Mouse (Mus musculus) stomach, postnatal 0 days (tissue): ENCODE measurements at regions not wholly inside any gene's neighbourhood (a gene's known extent, or its start where the extent isn't known, plus 50 kb on each side); places are given as distances from the start of the nearest gene placed in this dataset.

Experiments
- ATAC-seq: fragments of 200-750 bp; cut with Nextera tagmentation; 2 replicates; pipeline ENCODE4 v1.8.0; 2017; ENCODE audit not compliant: low FRiP score, low TSS enrichment
- DNase-seq: peaks from one replicate; pipeline ENCODE4 v3.0.0-alpha.2; 2016; ENCODE audit warnings: low spot score
- H3K27ac ChIP-seq: fragments of 300-500 bp; sonication (generic); replicated peaks from 2 replicates; pipeline ENCODE4 v1.5.1; 2014; ENCODE audit warnings: mild to moderate bottlenecking, control low read depth
- H3K27me3 ChIP-seq: fragments of 300-500 bp; sonication (generic); 2 replicates; pipeline ENCODE4 v1.6.1; 2014; ENCODE audit warnings: low read length; ENCODE audit not compliant: control insufficient read depth, insufficient read depth
- H3K36me3 ChIP-seq: fragments of 300-500 bp; sonication (generic); 2 replicates; pipeline ENCODE4 v1.6.1; 2014; ENCODE audit warnings: low read length, mixed read lengths; ENCODE audit not compliant: control insufficient read depth, insufficient read depth
- H3K4me1 ChIP-seq: fragments of 300-500 bp; sonication (generic); replicated peaks from 2 replicates; pipeline ENCODE4 v1.6.1; 2014; ENCODE audit warnings: antibody characterized with exemption; ENCODE audit not compliant: control insufficient read depth, insufficient read depth
- H3K4me2 ChIP-seq: fragments of 300-500 bp; sonication (generic); replicated peaks from 2 replicates; pipeline ENCODE4 v1.6.1; 2014; ENCODE audit warnings: low read depth, mild to moderate bottlenecking, control low read depth, moderate library complexity
- H3K4me3 ChIP-seq: fragments of 300-500 bp; sonication (generic); 2 replicates; pipeline ENCODE4 v1.5.1; 2014; ENCODE audit warnings: low read depth, low read length, control low read depth
- H3K9ac ChIP-seq: fragments of 300-500 bp; sonication (generic); 2 replicates; pipeline ENCODE4 v1.6.1; 2014; ENCODE audit warnings: mild to moderate bottlenecking, low read length, control low read depth, mixed read lengths
- H3K9me3 ChIP-seq: fragments of 300-500 bp; sonication (generic); 2 replicates; pipeline ENCODE4 v1.6.1; 2016; ENCODE audit warnings: low read length; ENCODE audit not compliant: control insufficient read depth
- CTCF ChIP-seq: IDR thresholded peaks from 2 replicates; pipeline ENCODE4 v1.5.1; 2016; ENCODE audit warnings: antibody characterized with exemption, low read depth, mild to moderate bottlenecking, moderate library complexity
- EP300 ChIP-seq: optimal IDR thresholded peaks from 2 replicates; pipeline ENCODE3; 2016; ENCODE audit warnings: antibody characterized with exemption
- WGBS: fragments of 180-500 bp; shearing (Covaris S2); extraction: QIAGEN DNeasy Blood & Tissue Kit; methylation state at CpG from one replicate; pipeline ENCODE4 v1.1.7; 2014; 5-methylcytosine and 5-hydroxymethylcytosine counted together

DNA sequence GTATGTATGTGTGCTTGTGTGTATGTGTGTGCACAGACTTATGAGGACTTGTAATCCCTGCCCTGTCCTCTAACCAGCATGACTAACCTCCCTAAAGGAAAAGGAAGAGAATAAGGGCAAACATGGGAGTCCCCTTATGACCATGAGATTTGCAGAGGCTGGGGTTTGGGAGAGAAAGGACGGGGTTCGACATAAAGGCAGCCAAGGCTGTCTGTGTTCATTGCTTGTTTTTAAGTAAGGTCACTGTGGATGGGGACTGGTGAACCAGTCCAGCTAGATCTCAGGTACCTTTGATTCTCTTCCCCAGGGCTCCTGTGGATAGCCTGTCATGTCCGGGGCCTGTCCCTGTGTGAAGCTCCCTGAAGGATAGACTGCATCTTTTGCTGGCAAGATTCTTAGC lies 55.6 kb downstream of the Irf2bp2 start:
- Histone ChIP-seq H3K36me3 (no peaks in the 10 kb centered on the region), H3K9me3 (no peaks in the 10 kb centered on the region), H3K27ac (peak overlapping the region; percentile 82), H3K4me3 (no peak overlapping the region), H3K4me1 (peaks cover 15% of the 10 kb centered on the region), H3K4me2 (no peak overlapping the region), H3K27me3 (no peaks in the 10 kb centered on the region), H3K9ac (no peak overlapping the region)
- ATAC-seq (no peak), DNase-seq (no peak)
- WGBS, result 52% methylated on average over 3 of the region's 3 CpGs
- TF ChIP-seq CTCF (no peak), EP300 (no peak)

DNA sequence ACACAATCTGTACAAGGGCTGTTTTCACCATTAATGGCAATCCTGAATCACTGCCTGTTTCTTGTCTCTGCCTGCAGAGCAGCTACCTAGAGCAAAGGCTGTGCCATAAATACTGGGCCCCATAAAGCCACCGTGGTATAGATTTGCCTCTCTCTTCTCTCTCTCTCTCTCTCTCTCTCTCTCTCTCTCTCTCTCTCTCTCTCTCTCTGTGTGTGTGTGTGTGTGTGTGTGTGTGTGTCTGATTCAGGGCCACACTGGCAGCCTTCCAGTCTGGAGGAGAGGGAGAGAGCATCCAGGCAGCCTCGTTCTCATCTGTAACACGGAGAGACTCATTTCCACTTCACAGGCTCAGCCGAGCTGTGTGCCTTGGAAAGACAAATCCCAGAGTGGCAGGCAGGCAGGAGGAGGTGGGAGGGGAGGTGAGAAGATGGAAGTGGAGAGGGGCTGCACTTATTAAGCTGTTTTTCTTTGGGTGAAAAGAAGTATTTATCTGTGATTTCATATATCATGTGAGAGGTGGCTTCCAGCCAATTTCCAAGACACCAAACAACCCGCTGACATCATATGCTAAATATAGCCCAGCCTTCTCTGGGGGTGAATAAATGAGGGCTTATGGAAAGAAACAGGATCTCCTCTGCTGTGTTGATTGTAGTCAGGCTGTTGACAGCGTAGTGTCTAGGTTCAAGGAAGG lies 56.7 kb downstream of the Irf2bp2 start:
- H3K36me3 ChIP-seq, result no peaks in the 10 kb centered on the region
- peaks cover 17% of the 10 kb centered on the region for H3K4me1 ChIP-seq
- no peak overlapping the region for H3K4me2 ChIP-seq
- TF ChIP-seq CTCF, result no peak
- no peak for TF ChIP-seq EP300
- H3K9ac ChIP-seq, result peak overlapping the region; percentile 31
- peak overlapping the region; percentile 89 for H3K27ac ChIP-seq
- DNase-seq (peak; percentile 72), ATAC-seq (no peak; the same call in 1 of the 2 replicates)
- 14% methylated on average over 6 of the region's 6 CpGs for WGBS
- no peaks in the 10 kb centered on the region for H3K9me3 ChIP-seq
- no peaks in the 10 kb centered on the region for H3K27me3 ChIP-seq
- no peak overlapping the region for H3K4me3 ChIP-seq

DNA sequence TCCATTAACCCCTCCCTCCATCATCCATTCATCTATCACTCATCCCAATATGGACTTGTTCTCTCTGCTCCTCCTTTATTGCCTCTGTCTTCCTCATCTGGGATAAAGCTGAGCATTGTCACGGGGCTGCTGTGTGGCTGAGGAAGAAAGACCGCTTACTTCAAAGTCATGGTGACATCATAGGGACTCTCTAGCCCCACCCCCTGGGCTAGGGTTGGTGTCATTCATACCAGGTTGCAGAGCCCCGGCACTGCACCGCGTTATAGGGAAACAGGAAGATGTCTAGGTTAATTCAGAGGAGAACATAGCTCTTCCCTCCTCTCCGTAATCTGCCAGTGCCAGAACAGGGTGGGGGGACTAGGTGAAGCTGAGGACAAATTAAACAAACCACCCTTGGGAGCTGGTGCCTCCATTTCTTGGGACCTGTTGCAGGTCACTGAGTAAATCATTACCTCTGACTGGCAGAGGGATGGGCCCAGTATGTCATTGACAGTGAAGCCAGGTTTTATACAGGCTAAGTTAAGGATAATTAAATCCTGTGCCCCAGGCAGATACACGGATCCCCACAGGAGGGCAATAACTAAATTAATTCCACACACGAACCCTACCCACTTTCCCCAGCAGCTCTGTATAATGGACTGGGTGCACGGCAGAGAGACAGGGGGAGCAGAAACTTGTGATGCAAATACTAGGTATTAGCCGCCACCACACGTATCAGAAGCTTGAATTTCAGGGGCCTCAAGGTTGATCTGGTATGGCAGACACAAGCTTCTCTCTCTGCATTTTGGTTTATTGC lies 57.5 kb downstream of the Irf2bp2 start:
- H3K4me2 ChIP-seq, result no peak overlapping the region
- WGBS, result 39% methylated on average over 11 of the region's 11 CpGs
- H3K36me3 ChIP-seq, result no peaks in the 10 kb centered on the region

DNA sequence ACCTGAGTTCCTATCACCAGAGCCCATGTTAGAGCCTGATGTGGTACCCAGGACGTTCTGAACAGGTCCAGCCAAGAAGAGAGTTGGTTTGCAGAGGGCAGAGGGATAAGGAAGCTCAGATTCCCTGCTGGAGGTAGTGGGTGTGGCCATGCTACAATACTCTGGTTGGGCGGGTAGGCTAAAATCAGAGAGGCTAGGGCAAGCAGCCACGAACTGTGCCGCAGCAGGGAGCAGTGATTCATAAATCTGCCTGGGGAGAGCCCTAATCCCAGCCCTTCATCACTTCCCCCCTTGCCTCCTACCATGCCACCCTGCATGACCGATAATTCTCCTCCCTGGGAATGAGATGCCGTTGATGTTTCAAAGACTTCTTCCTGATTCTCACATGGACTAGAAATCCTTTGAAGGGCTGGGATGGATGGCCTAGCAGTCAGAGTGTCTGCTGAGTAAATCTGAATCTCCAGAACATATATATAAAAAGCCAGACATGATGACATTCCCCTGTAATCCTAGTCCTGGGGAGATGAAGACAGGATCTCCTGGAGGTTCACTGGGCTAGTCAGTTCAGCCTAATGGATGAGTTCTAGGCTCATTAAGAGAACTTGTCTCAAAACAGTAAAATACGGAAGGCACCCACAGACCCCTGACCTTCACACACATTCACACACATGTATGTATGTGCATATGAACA lies 57.6 kb upstream of the Tarbp1 start:
- H3K4me3 ChIP-seq, result no peak overlapping the region
- DNase-seq (peak; percentile 51), ATAC-seq (peak; percentile 59)
- no peaks in the 10 kb centered on the region for H3K36me3 ChIP-seq
- TF ChIP-seq CTCF, result no peak
- no peak overlapping the region for H3K9ac ChIP-seq
- H3K27me3 ChIP-seq, result no peaks in the 10 kb centered on the region
- WGBS, result 32% methylated on average over 7 of the region's 7 CpGs
- H3K9me3 ChIP-seq, result no peaks in the 10 kb centered on the region
- peak overlapping the region; percentile 24; the same call in 1 of the 2 replicates for H3K27ac ChIP-seq
- peaks cover 10% of the 10 kb centered on the region for H3K4me1 ChIP-seq
- H3K4me2 ChIP-seq, result no peak overlapping the region

More for the DNA sequence above, 57.5 kb downstream of the Irf2bp2 start:
- ATAC-seq (no peak), DNase-seq (peak; percentile 51)
- no peak overlapping the region for H3K4me3 ChIP-seq
- peak overlapping the region; percentile 89 for H3K27ac ChIP-seq
- peaks cover 22% of the 10 kb centered on the region for H3K4me1 ChIP-seq
- TF ChIP-seq EP300 (no peak), CTCF (no peak)
- no peak overlapping the region for H3K9ac ChIP-seq
- no peaks in the 10 kb centered on the region for H3K9me3 ChIP-seq
- no peaks in the 10 kb centered on the region for H3K27me3 ChIP-seq

DNA sequence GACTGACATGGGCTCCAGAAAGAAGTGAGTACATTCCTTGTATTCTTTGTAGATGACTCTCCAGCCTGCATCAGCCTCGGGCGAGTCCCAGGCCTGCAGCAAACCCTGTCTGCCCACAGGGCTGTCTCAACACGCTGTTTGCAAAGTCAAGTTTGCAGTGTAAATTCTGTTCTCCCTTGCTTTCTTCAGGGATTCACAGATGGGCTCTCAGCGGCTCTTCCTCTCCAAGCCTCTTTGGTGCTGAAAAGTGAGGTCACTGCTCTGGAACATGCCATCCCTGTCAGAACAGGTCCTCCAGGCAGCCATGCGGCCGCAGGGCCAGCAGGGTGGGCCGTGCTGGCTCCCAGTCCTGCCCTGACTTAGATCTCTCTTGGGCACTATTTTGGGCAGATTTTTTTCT lies 56.6 kb upstream of the Tarbp1 start:
- DNase-seq, result no peak
- peaks cover 12% of the 10 kb centered on the region for H3K4me1 ChIP-seq
- no peaks in the 10 kb centered on the region for H3K36me3 ChIP-seq
- ATAC-seq, result no peak
- TF ChIP-seq CTCF, result no peak
- no peak for TF ChIP-seq EP300
- WGBS, result 48% methylated on average over 7 of the region's 7 CpGs
- H3K4me2 ChIP-seq, result no peak overlapping the region
- H3K9ac ChIP-seq, result no peak overlapping the region
- no peaks in the 10 kb centered on the region for H3K27me3 ChIP-seq
- no peaks in the 10 kb centered on the region for H3K9me3 ChIP-seq
- no peak overlapping the region for H3K4me3 ChIP-seq
- peak overlapping the region; percentile 24; the same call in 1 of the 2 replicates for H3K27ac ChIP-seq

DNA sequence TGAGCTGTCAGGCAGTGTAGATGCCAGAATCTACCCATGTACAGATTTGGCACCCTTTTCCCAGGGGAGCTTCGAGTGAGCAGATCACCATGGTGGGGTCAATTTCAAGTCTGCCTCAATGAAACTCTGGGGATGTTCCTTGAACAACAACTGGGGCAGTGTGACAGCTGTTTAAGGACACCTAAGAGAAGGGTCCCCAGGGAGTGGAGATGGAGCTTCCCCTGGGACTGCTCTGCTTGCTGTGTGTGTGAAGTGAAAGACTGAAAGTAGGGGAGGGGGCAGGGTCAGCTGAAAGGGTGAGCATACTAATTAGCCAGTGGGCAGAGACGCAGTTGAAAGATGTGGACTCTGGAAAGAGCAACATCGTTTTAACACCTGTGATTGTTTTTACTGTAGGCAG lies 54.5 kb upstream of the Tarbp1 start:
- H3K27me3 ChIP-seq, result no peaks in the 10 kb centered on the region
- H3K4me3 ChIP-seq, result no peak overlapping the region
- ATAC-seq, result no peak
- no peaks in the 10 kb centered on the region for H3K36me3 ChIP-seq
- peaks cover 12% of the 10 kb centered on the region for H3K4me1 ChIP-seq
- H3K4me2 ChIP-seq, result no peak overlapping the region
- no peak for DNase-seq
- TF ChIP-seq CTCF (no peak), EP300 (no peak)
- 63% methylated on average over 3 of the region's 3 CpGs for WGBS
- H3K9me3 ChIP-seq, result no peaks in the 10 kb centered on the region
- H3K9ac ChIP-seq, result no peak overlapping the region
- H3K27ac ChIP-seq, result no peak overlapping the region
